Mouse (Mus musculus) v-Abl transformed pro-B cells (cell line): ENCODE results near the gene Lin52.

ENCODE experiments used
- in situ Hi-C, 2 experiments: fragments of 400-800 bp; cut with MboI; formaldehyde crosslinking; loops; one replicate each; pipeline ENCODE4 v1.15.1; 2025; ENCODE audit not compliant: unreplicated experiment in 2 of 2

The Lin52 gene

DNA sequence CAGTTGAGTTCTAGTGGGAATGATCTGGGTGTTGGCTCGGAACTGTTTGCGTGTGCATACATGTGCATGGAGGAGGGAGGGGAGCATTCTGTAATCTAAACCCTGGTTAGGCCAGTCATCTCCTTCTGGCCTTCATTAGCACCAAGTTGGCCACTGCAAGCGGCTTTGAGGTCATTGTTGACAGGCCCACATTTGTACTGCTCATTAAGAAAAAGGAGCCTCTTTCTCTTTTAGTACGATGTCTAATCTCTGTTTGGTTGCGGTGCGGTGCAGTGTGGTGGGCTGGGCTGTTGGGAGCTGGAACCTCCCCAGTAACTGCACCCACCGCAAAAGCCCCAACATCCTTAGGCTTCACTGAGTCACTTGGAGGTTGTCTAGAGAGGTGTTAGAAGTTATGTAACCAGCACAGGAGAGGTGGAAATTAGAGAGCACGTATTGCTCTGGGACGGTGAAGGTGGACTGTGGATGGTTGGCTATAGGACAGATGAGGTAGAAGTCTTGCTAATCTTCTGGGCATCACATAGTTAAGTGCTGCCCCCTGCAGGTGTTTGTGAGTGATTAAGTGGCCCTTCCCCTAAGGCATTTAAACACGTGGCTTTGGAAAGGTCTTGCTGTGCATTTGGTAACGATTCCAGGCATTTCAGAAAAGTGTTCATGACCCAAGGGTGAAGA lies 126.7 kb downstream of the Lin52 start:
- in situ Hi-C loops, result loop anchor here in 1 of 2 experiments (25.0 kb wide), 1 partner anchor 416 kb away; no protein-coding TSS in a partner anchor

DNA sequence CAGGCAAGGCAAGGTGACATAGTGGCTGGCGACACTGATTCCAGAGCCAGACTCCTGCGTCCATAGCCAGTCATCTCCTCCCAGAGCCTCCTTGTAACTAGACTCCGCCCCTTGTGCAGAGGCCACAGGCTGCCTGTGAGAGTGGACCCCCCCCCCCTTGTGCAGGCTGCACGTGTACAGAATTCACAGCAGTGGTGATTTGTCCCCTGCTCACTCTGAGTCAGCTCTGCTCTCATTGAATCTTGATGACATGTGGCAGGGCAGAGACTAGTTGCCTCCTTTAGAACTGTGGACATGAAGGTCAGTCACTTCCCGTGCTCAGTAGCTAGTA lies 127.2 kb downstream of the Lin52 start:
- in situ Hi-C loops, result loop anchor here in 1 of 2 experiments (25.0 kb wide), 1 partner anchor 416 kb away; no protein-coding TSS in a partner anchor

DNA sequence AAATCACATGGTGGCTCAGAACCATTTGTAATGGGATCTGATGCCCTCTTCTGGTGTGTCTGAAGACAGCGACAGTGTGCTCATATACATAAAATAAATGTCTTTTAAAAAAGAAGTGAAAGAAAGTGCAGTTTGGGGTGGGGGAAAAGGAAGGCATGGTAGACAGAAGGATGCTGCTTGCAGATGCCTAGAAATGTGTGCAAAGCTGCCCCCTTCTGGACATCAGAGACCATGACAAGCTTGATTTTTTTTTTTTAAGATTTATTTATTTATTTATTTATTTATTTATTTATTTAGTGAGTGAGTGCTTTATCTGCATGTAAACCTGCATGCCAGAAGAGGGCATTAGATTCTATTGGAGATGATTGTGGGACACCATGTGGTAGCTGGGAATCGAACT lies 130.1 kb downstream of the Lin52 start:
- in situ Hi-C loops, result loop anchor here (10.0 to 25.0 kb wide), 2 partner anchors 236 to 419 kb away; no protein-coding TSS in a partner anchor

DNA sequence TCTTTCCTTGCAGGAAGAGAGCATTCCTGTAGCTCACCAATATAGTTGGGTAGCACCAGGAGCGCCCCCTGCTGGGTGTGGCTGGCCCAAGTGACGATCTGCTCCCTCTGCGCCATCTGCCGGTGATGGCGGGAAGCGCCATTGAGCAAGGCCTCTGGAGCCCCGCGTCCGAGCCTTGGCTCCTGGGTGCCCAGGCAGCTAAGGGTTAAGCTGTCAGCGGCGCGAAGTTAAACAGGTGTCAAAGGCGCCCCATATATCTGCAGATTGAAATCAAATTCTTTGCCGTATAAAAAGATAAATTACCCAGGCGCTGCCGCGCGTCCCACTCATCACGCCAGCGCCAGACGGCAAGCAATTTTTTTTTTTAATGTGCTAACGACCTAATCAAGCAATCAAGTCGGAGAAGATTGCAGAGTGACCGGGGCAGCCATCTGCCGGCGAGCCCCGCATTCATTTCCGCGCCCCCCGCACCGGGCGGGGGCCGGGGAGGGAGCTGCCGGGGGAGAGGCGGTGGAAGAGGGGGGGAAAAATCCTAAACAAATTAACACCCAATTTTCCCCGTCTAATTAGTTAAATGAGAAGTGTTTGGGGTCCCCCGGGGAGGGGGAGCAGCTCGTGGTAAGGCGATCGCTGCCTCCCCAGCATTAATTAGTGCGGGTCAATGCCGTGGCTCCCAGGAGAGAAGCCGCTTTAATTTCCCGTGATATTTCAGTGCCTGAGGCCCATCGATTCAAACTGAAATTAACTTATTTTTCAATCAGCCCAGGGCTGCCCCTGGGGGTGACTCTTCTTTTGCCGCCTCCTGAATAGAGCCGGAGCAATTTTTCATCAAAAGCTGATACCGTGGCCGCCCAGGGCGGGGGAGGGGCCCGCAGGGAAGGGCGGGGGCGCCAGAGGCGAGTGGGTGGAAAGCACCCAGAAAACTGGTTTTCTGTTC lies 138.9 kb downstream of the Lin52 start:
- in situ Hi-C loops, result loop anchor here (5.0 to 25.0 kb wide), 4 partner anchors 48 to 428 kb away; no protein-coding TSS in a partner anchor
